Mouse (Mus musculus): ENCODE results near the gene Snapc2. TPM values are rescaled to one million over a fixed set of nuclear protein-coding genes. Genes with fewer than 3 reads are reported as not detected.

The Snapc2 gene
- total and polyA plus RNA-seq, 3 experiments, result 22.4 to 30.8 (median 30.0) TPM

GRCm38 (mm10) chr8:4256911-4257310 lies 4.0 kb downstream of the Snapc2 start:
- Histone ChIP-seq H3K4me3 (replicated peaks in 1 of 3; ENCODE audit: low read depth in 2 of 3, low read length in 2 of 3, poor library complexity in 1 of 3) (no peak overlapping the region), H3K4me1 (ENCODE audit: control insufficient read depth in 1 of 2, insufficient read depth in 2 of 2) (peaks cover 7 to 14% of the 10 kb centered on the region in 2 experiments), H3K27ac (ENCODE audit: insufficient read depth, low read depth) (no peak overlapping the region), H3K36me3 (replicated peaks in 1 of 2; ENCODE audit: control insufficient read depth in 1 of 2, insufficient read depth in 1 of 2, low read length in 1 of 2) (peaks cover 63 to 78% of the 10 kb centered on the region in 2 experiments), H3K4me2 (ENCODE audit: insufficient read depth, low read depth, poor library complexity, severe bottlenecking) (no peak overlapping the region), H3K9me3 (replicated peaks; ENCODE audit: low read length) (no peaks in the 10 kb centered on the region), H3K27me3 (replicated peaks) (no peaks in the 10 kb centered on the region), H3K79me2 (replicated peaks; ENCODE audit: control insufficient read depth, extremely low read depth, insufficient read depth, poor library complexity, severe bottlenecking) (no peaks in the 10 kb centered on the region), H3K9ac (ENCODE audit: insufficient read depth, low read depth) (no peak overlapping the region)
- in situ Hi-C loops (cut with MboI; ENCODE audit: low pct_ligation_motif_present, low pct_unique_long_range_greater_than_20kb, low sequenced_read_pairs) (loop anchor here (10.0 kb wide), 1 partner anchor 58 kb away; no protein-coding TSS in a partner anchor), dilution Hi-C loops (cut with MboI; ENCODE audit: extremely low pct_ligation_motif_present, extremely low pct_unique_long_range_greater_than_20kb, low sequenced_read_pairs) (no loop called here)
- no peak for TF ChIP-seq PAX5 (IDR thresholded peaks at IDR 0.05; ENCODE audit: low read length)
- no peak for DNase-seq (ENCODE audit: extremely low read depth)

GRCm38 (mm10) chr8:4257350-4257749 lies 4.5 kb downstream of the Snapc2 start:
- Histone ChIP-seq H3K9ac (ENCODE audit: insufficient read depth, low read depth) (no peak overlapping the region), H3K27me3 (replicated peaks) (no peaks in the 10 kb centered on the region), H3K4me1 (ENCODE audit: control insufficient read depth in 1 of 2, insufficient read depth in 2 of 2) (peaks cover 6 to 11% of the 10 kb centered on the region in 2 experiments), H3K36me3 (replicated peaks in 1 of 2; ENCODE audit: control insufficient read depth in 1 of 2, insufficient read depth in 1 of 2, low read length in 1 of 2) (peaks cover 67 to 82% of the 10 kb centered on the region in 2 experiments), H3K9me3 (replicated peaks; ENCODE audit: low read length) (no peaks in the 10 kb centered on the region), H3K4me3 (replicated peaks in 1 of 3; ENCODE audit: low read depth in 2 of 3, low read length in 2 of 3, poor library complexity in 1 of 3) (no peak overlapping the region), H3K79me2 (replicated peaks; ENCODE audit: control insufficient read depth, extremely low read depth, insufficient read depth, poor library complexity, severe bottlenecking) (no peaks in the 10 kb centered on the region), H3K4me2 (ENCODE audit: insufficient read depth, low read depth, poor library complexity, severe bottlenecking) (no peak overlapping the region), H3K27ac (ENCODE audit: insufficient read depth, low read depth) (no peak overlapping the region)
- TF ChIP-seq CHD1 (IDR thresholded peaks at IDR 0.05; ENCODE audit: low read depth, low read length) (no peak), USF1 (IDR thresholded peaks at IDR 0.05; ENCODE audit: low read depth, low read length) (no peak), KAT2A (IDR thresholded peaks at IDR 0.05; ENCODE audit: insufficient replicate concordance, low read length) (no peak), ZNF384 (IDR thresholded peaks at IDR 0.05; ENCODE audit: low read depth, low read length) (no peak), USF2 (conservative IDR thresholded peaks at IDR 0.05; ENCODE audit: low read depth, low read length) (no peak), POLR2AphosphoS2 (IDR thresholded peaks at IDR 0.05; ENCODE audit: low read depth, low read length) (no peak), BHLHE40 (IDR thresholded peaks at IDR 0.05; ENCODE audit: low read depth, low read length) (no peak), HCFC1 (IDR thresholded peaks at IDR 0.05; ENCODE audit: low read depth, low read length) (no peak), SIN3A (IDR thresholded peaks at IDR 0.05; ENCODE audit: low read length) (no peak), PAX5 (IDR thresholded peaks at IDR 0.05; ENCODE audit: low read length) (no peak), JUND (conservative IDR thresholded peaks at IDR 0.05; ENCODE audit: low read depth, low read length) (no peak), MYC (IDR thresholded peaks at IDR 0.05; ENCODE audit: low read depth, low read length) (no peak), MXI1 (IDR thresholded peaks at IDR 0.05; ENCODE audit: low read depth, low read length) (no peak), POLR2A (IDR thresholded peaks at IDR 0.05; ENCODE audit: low read depth, low read length) (no peak)
- no peak for DNase-seq (ENCODE audit: extremely low read depth)
- in situ Hi-C loops (cut with MboI; ENCODE audit: low pct_ligation_motif_present, low pct_unique_long_range_greater_than_20kb, low sequenced_read_pairs), result loop anchor here (10.0 kb wide), 1 partner anchor 57 kb away; no protein-coding TSS in a partner anchor
- dilution Hi-C loops (cut with MboI; ENCODE audit: extremely low pct_ligation_motif_present, extremely low pct_unique_long_range_greater_than_20kb, low sequenced_read_pairs), result no loop called here

GRCm38 (mm10) chr8:4258233-4258632 lies 5.4 kb downstream of the Snapc2 start:
- dilution Hi-C loops (cut with MboI; ENCODE audit: extremely low pct_ligation_motif_present, extremely low pct_unique_long_range_greater_than_20kb, low sequenced_read_pairs), result no loop called here
- H3K4me2 ChIP-seq (ENCODE audit: insufficient read depth, low read depth, poor library complexity, severe bottlenecking), result no peak overlapping the region
- TF ChIP-seq E2F4 (IDR thresholded peaks at IDR 0.05; ENCODE audit: insufficient replicate concordance, low read depth, low read length), result no peak
- TF ChIP-seq ETS1 (conservative IDR thresholded peaks at IDR 0.05; ENCODE audit: low read depth, low read length), result no peak
- TF ChIP-seq CTCF (conservative IDR thresholded peaks at IDR 0.05 in 1 of 2, IDR thresholded peaks at IDR 0.05 in 1 of 2; ENCODE audit: low read depth in 2 of 2, low read length in 2 of 2), result peak in 1 of 2 experiments; percentile 47; a peak in 2 of 4 replicates
- no peak for TF ChIP-seq ZKSCAN1 (IDR thresholded peaks at IDR 0.05; ENCODE audit: borderline replicate concordance, low read depth, low read length)
- TF ChIP-seq ELF1 (IDR thresholded peaks at IDR 0.05; ENCODE audit: low read depth, low read length), result no peak
- no peak for TF ChIP-seq ZMIZ1 (IDR thresholded peaks at IDR 0.05; ENCODE audit: low read depth, low read length)
- no peak for TF ChIP-seq JUND (conservative IDR thresholded peaks at IDR 0.05; ENCODE audit: low read depth, low read length)
- no peak for TF ChIP-seq RCOR1 (conservative IDR thresholded peaks at IDR 0.05; ENCODE audit: low read depth, low read length)
- peak; percentile 21; the same call in 1 of the 2 replicates for TF ChIP-seq SMC3 (IDR thresholded peaks at IDR 0.05; ENCODE audit: low read depth, low read length)
- H3K4me1 ChIP-seq (ENCODE audit: control insufficient read depth in 1 of 2, insufficient read depth in 2 of 2), result peaks cover 3 to 8% of the 10 kb centered on the region in 2 experiments
- in situ Hi-C loops (cut with MboI; ENCODE audit: low pct_ligation_motif_present, low pct_unique_long_range_greater_than_20kb, low sequenced_read_pairs), result loop anchor here (10.0 kb wide), 1 partner anchor 57 kb away; no protein-coding TSS in a partner anchor
- no peak overlapping the region for H3K9ac ChIP-seq (ENCODE audit: insufficient read depth, low read depth)
- H3K9me3 ChIP-seq (replicated peaks; ENCODE audit: low read length), result no peaks in the 10 kb centered on the region
- H3K79me2 ChIP-seq (replicated peaks; ENCODE audit: control insufficient read depth, extremely low read depth, insufficient read depth, poor library complexity, severe bottlenecking), result no peaks in the 10 kb centered on the region
- H3K27me3 ChIP-seq (replicated peaks), result no peaks in the 10 kb centered on the region
- DNase-seq (ENCODE audit: extremely low read depth), result no peak
- H3K36me3 ChIP-seq (replicated peaks in 1 of 2; ENCODE audit: control insufficient read depth in 1 of 2, insufficient read depth in 1 of 2, low read length in 1 of 2), result peaks cover 75 to 91% of the 10 kb centered on the region in 2 experiments
- no peak overlapping the region for H3K4me3 ChIP-seq (replicated peaks in 1 of 3; ENCODE audit: low read depth in 2 of 3, low read length in 2 of 3, poor library complexity in 1 of 3)
- no peak overlapping the region for H3K27ac ChIP-seq (ENCODE audit: insufficient read depth, low read depth)

All from CH12.LX (cell line).